Mouse (Mus musculus): ENCODE results near the gene Cd68.

The Cd68 gene

DNA sequence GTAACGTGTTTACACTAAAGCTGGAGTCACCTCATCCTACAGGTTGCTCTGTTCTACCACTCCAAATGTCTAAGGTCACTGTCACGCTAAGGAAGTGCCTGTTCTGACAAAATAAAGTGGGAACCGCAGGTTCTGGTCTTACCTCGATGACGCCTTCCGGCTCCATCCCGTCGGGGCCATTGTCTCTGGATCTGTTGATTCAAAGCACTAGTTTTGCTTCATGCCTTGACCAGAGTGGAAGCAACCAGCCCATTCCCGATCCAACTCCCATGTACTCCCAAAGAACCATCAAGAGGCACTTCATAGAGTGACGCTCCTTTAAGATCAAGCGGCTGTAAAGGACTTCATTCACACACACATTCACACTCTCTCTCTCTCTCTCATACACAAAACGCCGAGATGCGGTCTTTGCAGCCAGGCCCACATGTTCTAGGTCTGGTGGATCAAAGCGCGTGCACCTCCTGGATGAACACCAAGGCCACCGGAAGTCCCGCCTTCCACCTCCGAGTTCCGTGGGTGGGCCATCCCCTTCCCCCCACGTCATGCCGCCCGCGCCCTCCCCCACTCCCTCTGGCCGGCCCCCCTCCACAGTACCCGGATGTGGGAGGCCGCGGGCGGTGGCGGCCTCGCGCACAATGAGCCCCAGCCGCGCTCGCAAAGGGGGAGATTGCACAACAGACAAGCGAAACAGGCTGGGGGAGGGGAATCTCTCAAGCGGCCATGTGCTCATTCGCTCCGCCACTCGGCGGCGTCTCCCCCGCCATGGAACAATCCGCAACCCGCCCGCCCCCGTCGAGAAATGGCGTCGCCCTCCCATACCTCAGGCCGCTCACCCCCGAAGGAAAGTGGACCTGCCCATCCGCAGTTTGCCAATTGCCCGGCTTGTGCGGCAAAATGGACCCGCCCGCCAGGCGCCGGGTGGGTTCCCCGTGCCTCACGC lies 5.1 kb upstream of the Cd68 start:
- DNase-seq (ENCODE audit: low spot score in 2 of 2) = peak; percentile 84 to 92

DNA sequence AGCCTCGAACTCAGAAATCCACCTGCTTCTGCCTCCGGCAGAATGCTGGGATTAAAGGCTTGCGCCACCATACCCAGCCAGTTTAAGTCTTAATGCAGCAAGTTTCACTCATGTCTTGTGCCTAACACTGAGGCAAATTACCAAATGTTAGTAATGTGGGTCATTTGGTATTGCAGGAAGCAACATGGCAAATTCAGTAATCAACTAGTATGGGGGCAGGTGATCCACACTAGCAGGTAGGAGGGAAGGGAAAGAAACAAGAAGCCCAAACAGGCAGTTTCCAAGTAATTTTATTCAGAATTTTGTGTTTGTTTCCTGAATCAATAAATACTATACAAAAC lies 682 bp upstream of the Cd68 start:
- no peak for DNase-seq (ENCODE audit: low spot score in 2 of 2)

DNA sequence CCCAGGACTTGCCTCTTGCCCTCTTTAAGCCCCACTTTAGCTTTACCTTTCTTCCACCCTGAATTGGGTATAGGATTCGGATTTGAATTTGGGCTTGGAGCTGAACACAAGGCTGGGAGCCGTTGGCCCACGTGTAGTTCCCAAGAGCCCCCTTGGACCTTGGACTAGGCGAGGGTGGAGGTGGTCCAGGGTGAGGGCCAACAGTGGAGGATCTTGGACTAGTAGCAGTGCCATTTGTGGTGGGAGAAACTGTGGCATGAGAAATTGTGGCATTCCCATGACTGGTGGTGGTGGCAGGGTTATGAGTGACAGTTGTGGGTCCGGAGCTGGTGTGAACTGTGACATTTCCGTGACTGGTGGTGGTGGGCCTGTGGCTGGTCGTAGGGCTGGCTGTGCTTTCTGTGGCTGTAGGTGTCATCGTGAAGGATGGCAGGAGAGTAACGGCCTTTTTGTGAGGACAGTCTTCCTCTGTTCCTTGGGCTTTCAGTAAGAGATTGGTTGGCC lies 444 bp downstream of the Cd68 start:
- DNase-seq (ENCODE audit: low spot score in 2 of 2) = no peak

GRCm38 (mm10) chr11:69664841-69665240 lies 1.1 kb downstream of the Cd68 start:
- DNase-seq (ENCODE audit: low spot score in 2 of 2) = no peak

DNA sequence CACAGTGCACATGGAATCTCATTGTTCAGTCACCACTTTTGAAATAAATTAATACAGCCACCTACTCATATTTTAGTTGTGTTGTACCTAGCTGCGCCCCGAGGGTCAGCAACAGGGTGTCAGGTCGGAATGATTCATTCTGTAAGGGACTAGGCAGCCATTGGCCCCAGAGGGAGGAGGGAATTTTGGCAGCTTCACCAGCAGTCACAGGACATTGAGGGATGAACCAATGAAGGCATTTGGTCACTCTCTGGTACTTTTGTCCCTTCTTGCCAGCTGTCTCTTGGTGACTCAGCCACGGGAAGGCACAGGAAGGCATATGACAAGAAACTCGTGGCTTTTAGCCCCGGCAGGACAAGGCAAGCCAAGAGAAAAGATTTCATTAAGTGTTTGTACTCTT lies 2.2 kb downstream of the Cd68 start:
- DNase-seq (ENCODE audit: low spot score in 2 of 2) = no peak

DNA sequence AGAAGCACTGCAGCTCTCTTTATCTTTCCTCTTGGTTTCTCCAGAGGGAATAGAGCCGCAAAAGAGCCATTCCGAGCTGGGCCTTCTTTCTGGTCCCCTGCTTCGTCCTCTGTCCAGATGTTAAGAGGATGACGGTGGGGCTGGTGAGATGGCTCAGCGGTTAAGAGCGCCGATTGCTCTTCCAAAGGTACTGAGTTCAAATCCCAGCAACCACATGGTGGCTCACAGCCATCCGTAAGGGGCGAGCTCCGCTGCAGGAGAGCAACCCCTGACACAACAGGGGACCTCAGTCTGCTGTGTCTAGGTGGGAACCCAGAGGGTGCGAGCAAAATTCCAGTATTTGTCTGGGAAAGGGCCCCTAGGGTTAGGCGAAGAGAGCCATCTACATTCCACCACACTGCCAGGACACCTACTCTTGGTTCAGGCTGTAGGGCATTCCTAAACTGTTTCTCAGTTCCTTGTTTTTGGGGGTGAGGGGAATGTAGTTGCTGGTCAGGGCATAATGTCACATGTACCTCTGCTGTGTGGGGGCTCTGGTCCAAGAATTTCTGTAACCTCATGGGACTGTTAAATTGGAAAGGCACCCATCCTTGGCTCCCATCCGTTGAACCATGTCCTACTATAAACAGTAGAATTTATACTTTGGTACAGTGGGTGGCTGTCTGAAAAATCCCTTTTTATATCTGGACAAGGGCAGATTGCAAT lies 2.8 kb downstream of the Cd68 start:
- no peak for DNase-seq (ENCODE audit: low spot score in 2 of 2)

DNA sequence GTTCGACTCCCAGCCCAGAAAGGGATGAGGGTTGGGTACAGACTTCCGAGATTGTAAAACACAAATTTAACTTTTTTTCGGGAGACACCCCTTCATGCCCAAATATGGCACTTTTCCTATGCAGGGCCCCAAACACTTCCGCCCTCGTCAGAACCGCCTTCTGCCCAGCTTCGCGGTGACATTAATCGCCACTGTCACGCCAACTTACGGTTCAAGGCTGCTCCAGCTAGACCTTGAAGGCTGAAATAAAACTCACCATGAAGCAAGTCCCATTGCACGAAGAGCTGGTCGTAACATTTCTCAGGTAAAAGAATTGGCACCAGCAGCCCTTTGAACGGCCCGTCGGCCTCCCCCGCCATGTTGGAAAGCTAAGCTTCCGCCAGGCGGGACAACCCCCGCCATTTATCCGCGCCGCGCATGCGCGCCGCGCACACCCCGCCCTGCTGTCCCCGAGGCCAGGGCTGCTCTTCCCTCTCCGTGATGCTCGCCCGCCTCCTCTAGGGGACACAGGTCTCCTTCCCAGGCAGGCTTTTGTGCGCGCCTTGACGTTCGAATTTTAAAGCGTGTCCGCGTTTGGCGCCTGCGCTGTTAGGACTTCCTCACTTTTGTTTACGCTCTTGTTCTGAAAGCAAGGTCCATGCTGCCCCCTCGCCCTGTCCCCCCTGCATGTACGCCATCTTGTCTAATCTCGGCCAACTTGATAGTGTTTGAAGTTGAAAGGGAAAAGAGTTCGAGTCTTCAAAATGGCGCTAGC lies 3.6 kb downstream of the Cd68 start, which contains the start of gene Mpdu1:
Mpdu1 (minus strand) TSS at position 430 of the 754 bp plus-strand sequence.
- peak; percentile 83 to 90 for DNase-seq (ENCODE audit: low spot score in 2 of 2)

- DNase-seq (ENCODE audit: low spot score in 2 of 2) = no peak
These were observed 4.6 kb downstream of the Cd68 start for GRCm38 (mm10) chr11:69661221-69661881.

DNA sequence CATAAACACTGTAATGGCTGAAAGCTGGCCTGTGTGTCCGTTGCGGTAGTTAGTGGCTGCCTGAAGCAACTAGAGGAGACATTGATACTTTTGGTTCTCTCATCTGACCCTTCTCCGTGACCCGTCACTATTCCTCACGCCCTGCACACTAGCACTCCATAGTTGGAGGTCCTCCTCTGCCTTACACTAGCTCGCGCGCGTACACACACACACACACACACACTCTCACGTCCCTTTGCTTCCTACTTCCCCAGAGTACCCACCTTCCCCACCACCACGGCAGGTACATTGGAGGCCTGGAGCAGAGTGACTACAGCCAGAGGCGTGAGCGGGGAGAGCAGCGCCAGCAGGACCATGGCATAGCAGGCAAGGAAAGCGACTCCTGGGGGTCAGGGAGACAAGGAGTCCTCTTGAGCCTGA lies 8.5 kb downstream of the Cd68 start:
- no peak for DNase-seq (ENCODE audit: low spot score in 2 of 2)

DNA sequence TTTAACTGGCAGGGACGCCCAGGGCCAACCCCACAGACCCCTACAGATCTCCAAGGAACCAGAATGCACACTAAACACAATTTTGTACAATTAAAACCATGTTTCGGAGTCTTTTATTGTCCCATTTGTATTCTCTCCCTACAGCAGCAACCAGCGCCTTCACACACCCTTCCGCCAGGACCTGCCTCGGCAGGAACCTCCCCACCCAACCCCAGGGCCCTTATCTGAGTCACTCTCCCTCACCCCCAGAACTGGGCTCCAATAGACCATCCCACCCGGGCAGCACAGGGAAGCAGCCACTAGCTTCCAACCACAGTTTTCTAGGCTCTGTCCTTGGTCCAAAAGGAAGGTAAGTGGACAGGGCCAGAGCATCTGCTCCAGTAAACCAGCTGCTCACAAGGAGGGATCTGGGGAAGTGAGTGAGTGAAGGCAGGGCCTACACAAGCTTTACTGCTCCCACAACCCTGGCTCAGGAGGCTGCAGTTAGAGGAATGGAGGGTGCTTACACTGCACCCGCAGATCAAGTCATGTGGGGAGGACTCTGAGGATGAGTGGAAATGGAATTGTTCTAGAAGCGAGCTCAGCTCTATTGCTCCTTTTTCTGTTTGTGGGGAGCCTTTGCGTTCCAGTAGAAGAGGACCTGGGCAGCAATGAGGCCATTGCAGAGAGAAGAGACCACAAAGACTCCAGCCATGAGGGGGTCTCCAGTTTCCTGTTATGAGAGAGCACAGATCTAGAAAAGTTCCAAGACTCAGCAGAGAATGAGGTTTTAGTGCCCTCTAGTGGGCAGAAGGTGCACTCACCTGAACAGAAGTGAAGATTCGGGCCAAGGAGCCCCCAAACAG lies 9.1 kb downstream of the Cd68 start:
- DNase-seq (ENCODE audit: low spot score in 2 of 2) = peak in 1 of 2 experiments; percentile 49

DNA sequence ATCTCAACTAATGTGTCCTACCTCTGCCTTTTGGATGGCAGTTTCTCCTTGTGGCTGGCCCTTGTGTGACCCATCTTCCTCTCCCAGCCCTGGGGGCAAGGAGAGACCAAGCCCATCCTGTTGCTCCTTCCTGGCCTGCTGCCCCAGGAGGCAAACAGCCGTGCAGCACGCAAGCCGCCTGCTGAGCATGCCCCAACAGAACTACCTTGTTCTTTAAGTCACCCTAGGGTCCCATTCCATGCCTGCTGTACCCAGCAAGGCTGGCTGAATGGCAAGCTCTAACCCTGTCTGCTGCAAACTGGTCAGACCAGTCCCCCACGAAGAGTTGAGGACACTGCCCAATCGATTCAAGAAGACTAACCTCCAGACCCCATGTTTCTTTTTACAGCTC lies 9.9 kb downstream of the Cd68 start:
- no peak for DNase-seq (ENCODE audit: low spot score in 2 of 2)

DNA sequence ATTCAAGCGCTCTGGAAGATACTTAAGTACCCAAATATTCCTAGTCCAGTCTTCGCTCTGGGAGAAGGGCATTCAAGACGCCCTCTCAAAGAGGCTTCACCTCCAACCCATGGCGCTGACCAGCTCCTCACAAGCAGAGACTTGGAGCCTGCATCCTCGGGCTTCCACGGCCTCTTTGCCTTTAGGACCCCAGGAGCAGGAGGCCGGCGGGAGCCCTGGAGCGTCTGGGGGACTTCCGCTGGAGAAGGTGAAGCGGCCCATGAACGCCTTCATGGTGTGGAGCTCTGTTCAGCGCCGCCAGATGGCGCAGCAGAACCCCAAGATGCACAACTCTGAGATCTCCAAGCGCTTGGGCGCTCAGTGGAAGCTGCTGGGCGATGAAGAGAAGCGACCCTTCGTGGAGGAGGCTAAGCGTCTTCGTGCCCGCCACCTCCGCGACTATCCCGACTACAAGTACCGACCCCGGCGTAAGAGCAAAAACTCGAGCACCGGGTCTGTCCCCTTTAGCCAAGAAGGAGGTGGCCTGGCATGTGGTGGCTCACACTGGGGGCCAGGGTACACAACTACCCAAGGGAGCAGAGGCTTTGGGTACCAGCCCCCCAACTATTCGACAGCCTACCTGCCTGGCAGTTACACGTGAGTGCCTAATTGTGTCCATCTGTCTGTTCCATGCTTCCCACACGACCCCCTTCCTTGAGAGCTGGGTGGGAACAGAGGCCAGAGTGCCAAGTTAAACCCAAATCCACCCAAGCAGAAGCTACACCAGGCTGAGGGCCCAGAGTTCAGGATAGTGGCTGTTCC lies 10.5 kb downstream of the Cd68 start, which contains the start of gene Sox15:
Sox15 (plus strand) TSS at position 51 of the 801 bp plus-strand sequence.
- peak in 1 of 2 experiments; percentile 27 for DNase-seq (ENCODE audit: low spot score in 2 of 2)

- no peak for DNase-seq (ENCODE audit: low spot score in 2 of 2)
These were observed 11.2 kb downstream of the Cd68 start for GRCm38 (mm10) chr11:69654760-69655159.

DNA sequence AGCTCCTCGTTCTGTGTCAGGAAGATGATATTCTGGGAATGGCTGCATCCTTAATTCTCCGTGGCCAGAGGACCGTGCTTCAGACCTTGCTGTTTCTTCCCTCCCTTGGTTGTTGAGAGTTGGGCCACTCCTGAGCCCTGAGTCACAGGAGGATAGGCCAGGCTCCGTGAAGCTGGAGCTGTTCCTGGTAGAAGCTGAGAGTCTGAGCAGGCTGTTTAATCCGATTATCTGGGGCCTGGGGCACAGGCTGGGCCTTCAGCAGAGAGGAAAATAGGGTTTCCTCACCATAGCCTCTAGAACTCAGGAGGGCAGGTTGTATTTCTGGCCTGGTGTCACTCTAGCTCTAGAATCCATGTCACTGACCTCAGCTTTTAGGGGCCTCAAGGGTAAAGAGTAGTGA lies 12.6 kb downstream of the Cd68 start:
- DNase-seq (ENCODE audit: low spot score in 2 of 2) = no peak

- no peak for DNase-seq (ENCODE audit: low spot score in 2 of 2)
These were observed 20.1 kb downstream of the Cd68 start for GRCm38 (mm10) chr11:69645860-69646259.

GRCm38 (mm10) chr11:69635471-69635870 lies 30.5 kb downstream of the Cd68 start:
- no peak for DNase-seq (ENCODE audit: low spot score in 2 of 2)

GRCm38 (mm10) chr11:69633128-69633866 lies 32.7 kb downstream of the Cd68 start:
- peak in 1 of 2 experiments; percentile 60 for DNase-seq (ENCODE audit: low spot score in 2 of 2)

GRCm38 (mm10) chr11:69632284-69633089 lies 33.5 kb downstream of the Cd68 start, which contains the start of gene Fxr2:
TSS of gene Fxr2 (plus strand) at chr11:69632990.
- peak; percentile 100 for DNase-seq (ENCODE audit: low spot score in 2 of 2)

Measured in spleen, postnatal 14 days (tissue).